Mouse (Mus musculus): ENCODE measurements at regions not wholly inside any gene's neighbourhood (a gene's known extent, or its start where the extent isn't known, plus 50 kb on each side); places are given as distances from the start of the nearest gene placed in this dataset.

- no peak for DNase-seq
These were observed 95.0 kb upstream of the Prickle1 start for GRCm38 (mm10) chr15:93690717-93691116.

GRCm38 (mm10) chr15:93690011-93690410 is 94.3 kb upstream of the Prickle1 start:
- DNase-seq = no peak

- DNase-seq = no peak
These were observed 90.7 kb upstream of the Prickle1 start for GRCm38 (mm10) chr15:93686385-93686784.

GRCm38 (mm10) chr15:93681602-93682001 is 85.9 kb upstream of the Prickle1 start:
- no peak for DNase-seq

- no peak for DNase-seq
These were observed 79.9 kb upstream of the Prickle1 start for GRCm38 (mm10) chr15:93675624-93676023.

- no peak for DNase-seq
These were observed 78.3 kb upstream of the Prickle1 start for GRCm38 (mm10) chr15:93673976-93674375.

GRCm38 (mm10) chr15:93663876-93664275 is 68.2 kb upstream of the Prickle1 start:
- no peak for DNase-seq

GRCm38 (mm10) chr15:93662601-93663000 is 66.9 kb upstream of the Prickle1 start:
- DNase-seq = no peak

GRCm38 (mm10) chr15:93661801-93662200 is 66.1 kb upstream of the Prickle1 start:
- no peak for DNase-seq

GRCm38 (mm10) chr15:93660952-93661648 is 65.4 kb upstream of the Prickle1 start:
- no peak for DNase-seq

GRCm38 (mm10) chr15:93657171-93657570 is 61.5 kb upstream of the Prickle1 start:
- DNase-seq = no peak

- DNase-seq = no peak
These were observed 61.0 kb upstream of the Prickle1 start for GRCm38 (mm10) chr15:93656713-93657112.

- no peak for DNase-seq
These were observed 60.1 kb upstream of the Prickle1 start for GRCm38 (mm10) chr15:93655743-93656142.

- DNase-seq = no peak
These were observed 59.6 kb upstream of the Prickle1 start for GRCm38 (mm10) chr15:93655243-93655642.

GRCm38 (mm10) chr15:93653378-93653777 is 57.7 kb upstream of the Prickle1 start:
- no peak for DNase-seq

- DNase-seq = no peak
These were observed 55.5 kb upstream of the Prickle1 start for GRCm38 (mm10) chr15:93650981-93651757.

- no peak for DNase-seq
These were observed 54.4 kb upstream of the Prickle1 start for GRCm38 (mm10) chr15:93650009-93650522.

GRCm38 (mm10) chr15:93648646-93649045 is 53.0 kb upstream of the Prickle1 start:
- DNase-seq = no peak

- no peak for DNase-seq
These were observed 51.1 kb upstream of the Prickle1 start for GRCm38 (mm10) chr15:93646820-93647219.

GRCm38 (mm10) chr15:93645950-93646349 is 50.3 kb upstream of the Prickle1 start:
- DNase-seq = no peak

Measured in cerebellum, postnatal 36 days (tissue).